Mouse (Mus musculus): ENCODE results near the gene Gtf3c5.

DNA sequence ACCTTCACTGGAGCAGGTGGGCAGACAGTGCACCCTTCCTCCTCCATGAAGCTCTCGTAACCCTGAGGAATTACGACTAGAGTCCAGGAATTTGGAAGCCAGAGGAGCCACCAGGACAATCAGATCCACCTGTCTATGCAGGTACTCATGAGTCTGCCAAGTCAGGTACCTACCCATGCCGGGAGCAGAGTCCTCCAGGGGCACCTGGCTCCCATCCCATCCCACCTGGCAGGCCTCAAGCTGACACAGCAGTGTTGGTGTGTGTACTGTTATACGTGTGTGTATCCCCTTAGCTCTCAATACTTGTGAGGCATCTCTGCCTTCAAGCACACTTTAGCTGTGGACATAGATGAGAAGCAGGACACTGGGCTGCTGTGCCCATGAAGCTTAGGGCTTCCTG lies 61.4 kb downstream of the Gtf3c5 start:
- TF ChIP-seq CTCF (conservative IDR thresholded peaks at IDR 0.05; ENCODE audit: low read length) (no peak), NANOG (IDR thresholded peaks at IDR 0.05; ENCODE audit: borderline replicate concordance, low read length) (no peak)
